Mouse (Mus musculus) layer of hippocampus, postnatal 10 days (tissue): Measurements from ENCODE around the gene Hmgb2. TPM values are rescaled to one million over a fixed set of nuclear protein-coding genes. Genes with fewer than 3 reads are reported as not detected.
"Not testable (repeated sequence)": the region's sequence is repeated elsewhere in the genome, so short reads cannot be mapped to it uniquely, and the experiment has no call there.

Experiments
- DNase-seq, 2 experiments: peaks; one replicate each; pipeline ENCODE4 v3.0.0; 2021; ENCODE audit warnings: low spot score in 2 of 2
- long read RNA-seq: library from polyadenylated mRNA; stranded (forward); transcript quantifications from one replicate; pipeline ENCODE4 v2.0.0, GENCODE M21; 2023
- total RNA-seq, 2 experiments: library from RNA; stranded (reverse); gene quantifications; 2 replicates each; pipeline ENCODE4 v1.2.3; 2021

Gene Hmgb2
- total RNA-seq = 10 to 100 TPM; 16.5 to 19.3 TPM
- long read RNA-seq, transcript Hmgb2-201 (5 exons, 2,628 nt) = major isoform, 17 of 26 reads
- long read RNA-seq, partial matches to known transcripts = 1 of 26 reads
- long read RNA-seq, other reads (novel, unspliced or antisense) = 8 of 26 reads

GRCm38 (mm10) chr8:57511316-57512118 lies at the start of gene Hmgb2:
Gene Hmgb2, plus strand, starts transcription at chr8:57511907.
- DNase-seq = peak; percentile 99

DNA sequence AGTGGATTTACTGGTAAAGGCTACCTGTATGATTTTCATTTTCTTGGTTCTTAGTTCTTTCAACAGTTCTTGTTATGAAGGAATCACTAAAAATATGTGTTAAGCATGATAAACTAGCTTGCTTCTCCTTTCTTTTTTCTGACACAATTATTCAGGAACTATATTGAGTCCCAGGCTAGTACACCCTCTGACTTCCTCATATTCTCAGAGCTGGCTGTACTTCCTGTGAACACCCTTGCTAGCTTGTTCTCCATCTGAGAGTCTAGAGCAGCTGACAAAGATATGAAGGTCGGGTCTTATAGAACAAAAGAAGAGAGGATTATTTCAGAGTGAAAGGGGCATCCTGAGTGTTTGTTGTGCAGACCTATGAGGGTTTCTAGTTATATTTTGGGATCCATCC lies 48.9 kb upstream of the Hmgb2 start:
- no peak for DNase-seq

GRCm38 (mm10) chr8:57463757-57464156 lies 48.0 kb upstream of the Hmgb2 start:
- DNase-seq = no peak

- peak in 1 of 2 experiments; percentile 30 for DNase-seq
These were observed 43.1 kb upstream of the Hmgb2 start for GRCm38 (mm10) chr8:57468624-57469023.

DNA sequence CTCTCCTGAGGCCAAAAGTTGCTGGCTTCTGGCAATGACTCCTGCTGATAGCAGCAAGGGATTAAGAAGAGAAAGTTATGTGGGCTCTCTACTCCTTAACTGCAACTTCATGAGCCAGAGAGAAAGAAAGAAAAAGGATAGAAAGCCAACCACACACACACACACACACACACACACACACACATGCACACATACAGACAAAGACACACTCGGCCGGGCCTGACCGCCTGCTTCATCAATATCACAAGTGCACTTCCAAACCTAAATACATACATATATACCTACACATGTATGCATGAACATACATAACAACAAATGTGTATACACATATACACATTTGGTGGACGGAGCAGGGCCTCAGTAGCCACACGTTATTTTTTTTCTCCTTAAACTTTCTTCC lies 40.8 kb upstream of the Hmgb2 start:
- DNase-seq = no peak

- DNase-seq = no peak
These were observed 38.0 kb upstream of the Hmgb2 start for GRCm38 (mm10) chr8:57473751-57474150.

GRCm38 (mm10) chr8:57478406-57478805 lies 33.3 kb upstream of the Hmgb2 start:
- no peak for DNase-seq

- DNase-seq = no peak
These were observed 32.0 kb upstream of the Hmgb2 start for GRCm38 (mm10) chr8:57479700-57480099.

- DNase-seq = no peak
These were observed 31.1 kb upstream of the Hmgb2 start for GRCm38 (mm10) chr8:57480606-57481005.

- DNase-seq = peak; percentile 55 to 66
These were observed 24.9 kb upstream of the Hmgb2 start for GRCm38 (mm10) chr8:57486491-57487440.

GRCm38 (mm10) chr8:57487441-57488155 lies 24.1 kb upstream of the Hmgb2 start, which contains the start of gene Sap30:
Gene Sap30, minus strand, starts transcription at chr8:57487860.
- DNase-seq = peak; percentile 96 to 98

GRCm38 (mm10) chr8:57488312-57488765 lies 23.4 kb upstream of the Hmgb2 start:
- DNase-seq = peak; percentile 29 to 46

GRCm38 (mm10) chr8:57489366-57489765 lies 22.3 kb upstream of the Hmgb2 start:
- no peak for DNase-seq

DNA sequence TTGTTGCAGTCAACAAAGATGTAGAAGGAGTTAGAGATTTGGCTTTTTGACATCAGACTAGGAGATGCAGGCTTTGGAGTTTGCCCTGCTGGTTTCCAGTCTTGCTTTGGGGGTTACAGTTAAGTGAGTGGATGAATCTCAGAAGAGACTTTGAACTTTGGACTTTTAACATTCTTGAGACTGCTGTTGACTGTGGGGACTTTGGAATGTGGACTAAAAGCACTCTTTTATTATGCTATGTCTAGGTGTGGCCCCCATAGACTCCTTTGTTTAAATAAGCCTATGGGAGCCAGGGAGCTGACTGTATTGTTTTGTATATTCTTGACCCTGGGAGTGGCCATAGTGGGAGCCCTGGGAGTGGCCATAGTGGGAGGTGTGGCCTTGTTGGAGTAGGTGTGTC lies 21.8 kb upstream of the Hmgb2 start:
- DNase-seq = no peak

DNA sequence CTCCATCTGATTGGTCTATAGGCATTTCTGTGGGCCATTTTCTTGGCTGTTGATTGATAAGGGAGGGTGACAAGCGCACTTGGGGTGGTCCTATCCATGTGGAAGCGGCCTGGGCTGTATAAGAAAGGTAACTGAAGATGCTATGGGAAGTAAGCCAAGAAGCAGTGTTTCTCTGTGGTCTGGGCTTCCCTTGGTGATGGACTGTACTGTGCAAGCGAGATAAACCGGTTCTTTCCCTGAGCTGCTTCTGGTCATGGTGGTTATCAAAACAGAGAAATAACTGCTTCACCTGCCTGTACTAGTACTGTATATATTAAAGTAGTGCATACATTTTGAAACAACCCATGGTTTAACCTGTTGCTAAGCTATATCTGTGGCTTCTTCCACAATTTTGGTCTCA lies 19.8 kb upstream of the Hmgb2 start:
- DNase-seq = no peak

GRCm38 (mm10) chr8:57498494-57498846 lies 13.2 kb upstream of the Hmgb2 start:
- no peak for DNase-seq

DNA sequence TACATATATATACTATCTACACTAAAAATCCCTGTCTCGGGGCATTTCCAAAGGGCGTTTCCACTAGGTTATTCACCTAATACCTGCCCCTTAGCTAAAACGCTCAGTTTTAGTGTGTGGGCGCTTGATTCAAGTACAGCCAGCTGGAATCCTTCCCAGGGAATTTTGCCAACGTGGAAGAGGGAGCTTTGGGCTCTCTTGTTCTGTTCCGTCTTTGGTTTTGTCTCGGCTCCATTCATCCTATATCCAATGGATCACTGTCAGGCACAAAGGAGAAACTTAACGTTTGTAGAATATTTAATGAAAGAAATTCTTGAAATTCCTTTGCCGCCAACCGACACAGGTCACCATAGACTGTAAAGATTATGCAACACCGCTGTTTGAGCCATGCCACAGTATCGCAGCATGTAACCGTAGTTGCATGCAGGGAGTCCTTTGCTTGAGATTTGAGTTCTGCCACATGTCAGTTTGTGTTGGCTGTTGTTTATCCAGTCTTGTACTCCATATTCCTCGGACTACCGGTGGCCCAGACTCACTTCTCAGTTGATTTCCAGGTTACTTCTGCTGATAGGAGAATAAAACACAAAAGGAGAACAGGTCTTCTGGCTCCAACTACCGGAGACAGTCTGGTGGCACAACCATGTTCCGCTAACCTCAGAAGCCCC lies 12.7 kb upstream of the Hmgb2 start:
- DNase-seq = peak; percentile 57 to 68

GRCm38 (mm10) chr8:57503641-57504040 lies 8.1 kb upstream of the Hmgb2 start:
- peak; percentile 50 to 55 for DNase-seq

- DNase-seq = not testable (repeated sequence)
These were observed 6.2 kb upstream of the Hmgb2 start for GRCm38 (mm10) chr8:57505500-57505899.

- no peak for DNase-seq
These were observed 4.1 kb upstream of the Hmgb2 start for GRCm38 (mm10) chr8:57507556-57508063.
